Mouse (Mus musculus) forebrain, embryonic 15.5 days (tissue): Measurements from ENCODE around the gene Rgs19. TPM values are rescaled to one million over a fixed set of nuclear protein-coding genes. Genes with fewer than 3 reads are reported as not detected.
A peak's percentile ranks its signal among the peaks of the same experiment; 100 is the strongest.

ENCODE experiments used
- ATAC-seq: fragments of 200-750 bp; cut with Nextera tagmentation; replicated peaks from 2 replicates; pipeline ENCODE4 v1.8.0; 2017; ENCODE audit warnings: mild to moderate bottlenecking, moderate TSS enrichment, moderate library complexity
- H3K27ac ChIP-seq: fragments of 300-500 bp; sonication (generic); replicated peaks from 2 replicates; pipeline ENCODE4 v1.5.1; 2015; ENCODE audit warnings: mild to moderate bottlenecking, inconsistent platforms
- H3K27me3 ChIP-seq: fragments of 300-500 bp; sonication (generic); 2 replicates; pipeline ENCODE4 v1.6.1; 2015; ENCODE audit warnings: inconsistent platforms
- H3K36me3 ChIP-seq: fragments of 300-500 bp; sonication (generic); 2 replicates; pipeline ENCODE4 v1.6.1; 2015; ENCODE audit warnings: mild to moderate bottlenecking, inconsistent platforms
- H3K4me1 ChIP-seq: fragments of 300-500 bp; sonication (generic); 2 replicates; pipeline ENCODE4 v1.6.1; 2015; ENCODE audit warnings: inconsistent platforms
- H3K4me2 ChIP-seq: fragments of 300-500 bp; sonication (generic); replicated peaks from 2 replicates; pipeline ENCODE4 v1.6.1; 2015; ENCODE audit warnings: mild to moderate bottlenecking, inconsistent platforms
- H3K4me3 ChIP-seq: fragments of 300-500 bp; sonication (generic); 2 replicates; pipeline ENCODE4 v1.5.1; 2015; ENCODE audit warnings: mild to moderate bottlenecking, inconsistent platforms
- H3K9ac ChIP-seq: fragments of 300-500 bp; sonication (generic); replicated peaks from 2 replicates; pipeline ENCODE4 v1.6.1; 2015; ENCODE audit warnings: mild to moderate bottlenecking, inconsistent platforms
- H3K9me3 ChIP-seq: fragments of 300-500 bp; sonication (generic); 2 replicates; pipeline ENCODE4 v1.6.1; 2016; ENCODE audit warnings: inconsistent platforms
- WGBS: fragments of 180-500 bp; shearing (Covaris S2); methylation state at CpG from one replicate; pipeline ENCODE4 v1.1.7; 2015; ENCODE audit warnings: mixed read lengths; 5-methylcytosine and 5-hydroxymethylcytosine counted together
- polyA plus RNA-seq: library from polyadenylated mRNA; unstranded; fragments of >200 nt; fragmentation: Nextera tagmentation; extraction: Ambion mirVana; gene quantifications from 2 replicates; pipeline ENCODE4 v1.2.1, GENCODE M21; 2015

The Rgs19 gene
- polyA plus RNA-seq = 49.1 and 49.7 TPM in 2 replicates

DNA sequence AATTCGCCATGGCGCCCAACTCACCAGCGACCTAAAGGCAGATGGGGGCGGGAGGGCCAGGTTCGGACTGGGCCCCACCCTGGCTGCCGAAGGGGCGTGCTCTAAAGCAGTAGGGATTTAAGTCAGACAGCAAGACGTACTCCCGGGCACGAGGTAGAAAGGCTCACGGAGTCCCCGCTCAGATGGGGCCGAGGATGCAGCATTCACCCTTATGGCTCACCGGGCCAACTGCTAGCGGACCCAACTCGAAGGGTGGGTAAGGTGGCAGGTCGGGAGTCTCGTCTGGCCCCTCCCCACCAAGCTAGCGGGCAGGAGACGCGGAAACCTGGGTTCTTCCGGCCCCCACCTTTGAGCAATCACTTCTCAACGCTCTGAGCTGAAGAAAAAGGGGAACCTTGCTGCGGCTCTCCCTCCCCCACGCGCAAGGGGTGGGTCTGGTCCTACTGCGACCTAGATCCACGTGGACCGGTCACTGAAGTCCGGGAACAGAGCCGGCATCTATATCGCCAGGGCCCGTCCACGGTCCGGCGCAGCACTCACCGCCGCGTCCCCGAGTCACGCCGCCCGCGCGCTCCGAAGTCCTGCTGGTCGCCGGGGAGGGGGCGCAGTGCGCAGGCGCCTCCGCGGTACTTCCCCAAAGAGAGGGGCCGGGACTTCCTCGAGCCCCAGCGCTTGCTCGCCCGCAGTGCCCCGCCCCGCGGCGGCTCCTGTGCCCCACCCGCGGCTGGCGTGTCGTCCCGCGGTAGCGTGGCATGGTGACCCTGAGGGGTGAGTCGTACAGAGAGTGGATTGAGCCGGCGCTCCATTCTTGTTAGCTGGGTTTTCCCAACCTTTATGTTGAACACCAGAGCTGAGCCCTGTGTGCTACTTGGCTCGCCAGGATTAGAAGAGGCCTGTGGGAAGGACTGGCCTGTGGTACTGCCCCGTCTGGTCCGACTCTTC, at the start of gene Rgs19:
TSS of gene Rgs19 (minus strand) at position 639 of the 942 bp plus-strand sequence.
- Histone ChIP-seq H3K27ac (peak within 1 kb of the TSS; percentile 25), H3K36me3 (peaks cover 6% of the 10 kb centered on the region; the same call in 1 of the 2 replicates), H3K4me1 (peaks cover 21% of the 10 kb centered on the region), H3K4me3 (peak within 1 kb of the TSS; percentile 67), H3K27me3 (no peaks in the 10 kb centered on the region), H3K4me2 (peak within 1 kb of the TSS; percentile 79), H3K9ac (peak within 1 kb of the TSS; percentile 70), H3K9me3 (no peaks in the 10 kb centered on the region)
- WGBS = under 1% methylated on average over 73 of the region's 75 CpGs
- ATAC-seq = peak; percentile 80

GRCm38 (mm10) chr2:181730051-181730450, 36.3 kb upstream of the Rgs19 start:
- no peak overlapping the region for H3K9ac ChIP-seq
- H3K9me3 ChIP-seq = no peaks in the 10 kb centered on the region
- ATAC-seq = no peak
- H3K36me3 ChIP-seq = no peaks in the 10 kb centered on the region
- no peak overlapping the region for H3K4me3 ChIP-seq
- H3K27ac ChIP-seq = no peak overlapping the region
- H3K4me2 ChIP-seq = no peak overlapping the region
- H3K27me3 ChIP-seq = no peaks in the 10 kb centered on the region
- peaks cover 8% of the 10 kb centered on the region; the same call in 1 of the 2 replicates for H3K4me1 ChIP-seq
- 79% methylated on average over 3 of the region's 3 CpGs for WGBS

GRCm38 (mm10) chr2:181727659-181728262, 34.0 kb upstream of the Rgs19 start:
- 30% methylated on average over 9 of the region's 9 CpGs for WGBS
- H3K4me3 ChIP-seq = no peak overlapping the region
- peak overlapping the region; percentile 23; the same call in 1 of the 2 replicates for H3K27ac ChIP-seq
- no peaks in the 10 kb centered on the region for H3K27me3 ChIP-seq
- no peak overlapping the region for H3K9ac ChIP-seq
- H3K9me3 ChIP-seq = no peaks in the 10 kb centered on the region
- peaks cover 8% of the 10 kb centered on the region; the same call in 1 of the 2 replicates for H3K4me1 ChIP-seq
- ATAC-seq = no peak
- no peak overlapping the region for H3K4me2 ChIP-seq
- no peaks in the 10 kb centered on the region for H3K36me3 ChIP-seq

GRCm38 (mm10) chr2:181722213-181722612, 28.4 kb upstream of the Rgs19 start:
- H3K4me3 ChIP-seq = no peak overlapping the region
- 18% methylated on average over 3 of the region's 3 CpGs for WGBS
- peaks cover 12% of the 10 kb centered on the region for H3K4me1 ChIP-seq
- no peaks in the 10 kb centered on the region for H3K9me3 ChIP-seq
- no peak overlapping the region for H3K27ac ChIP-seq
- H3K36me3 ChIP-seq = peaks cover 16% of the 10 kb centered on the region
- H3K9ac ChIP-seq = no peak overlapping the region
- H3K4me2 ChIP-seq = no peak overlapping the region
- H3K27me3 ChIP-seq = no peaks in the 10 kb centered on the region
- ATAC-seq = peak; percentile 38; the same call in 1 of the 2 replicates

- no peak for ATAC-seq
- Histone ChIP-seq H3K4me3 (no peak overlapping the region), H3K9ac (no peak overlapping the region), H3K9me3 (no peaks in the 10 kb centered on the region), H3K4me2 (no peak overlapping the region), H3K36me3 (peaks cover 16% of the 10 kb centered on the region), H3K27me3 (no peaks in the 10 kb centered on the region), H3K27ac (no peak overlapping the region), H3K4me1 (peaks cover 18% of the 10 kb centered on the region)
Observed at GRCm38 (mm10) chr2:181721200-181721599, 27.4 kb upstream of the Rgs19 start.

GRCm38 (mm10) chr2:181720061-181720460, 26.3 kb upstream of the Rgs19 start:
- Histone ChIP-seq H3K4me3 (no peak overlapping the region), H3K9me3 (no peaks in the 10 kb centered on the region), H3K27me3 (no peaks in the 10 kb centered on the region), H3K4me1 (peaks cover 29% of the 10 kb centered on the region), H3K27ac (no peak overlapping the region), H3K9ac (no peak overlapping the region), H3K36me3 (peaks cover 16% of the 10 kb centered on the region), H3K4me2 (no peak overlapping the region)
- no peak for ATAC-seq
- 37% methylated on average over 3 of the region's 3 CpGs for WGBS

GRCm38 (mm10) chr2:181716991-181717390, 23.2 kb upstream of the Rgs19 start:
- Histone ChIP-seq H3K27me3 (no peaks in the 10 kb centered on the region), H3K27ac (no peak overlapping the region), H3K9ac (no peak overlapping the region), H3K4me2 (peak overlapping the region; percentile 54), H3K36me3 (peaks cover 16% of the 10 kb centered on the region), H3K4me1 (peaks cover 45% of the 10 kb centered on the region), H3K9me3 (no peaks in the 10 kb centered on the region), H3K4me3 (0 out of 2 replicates have a peak overlapping the region, but pooled peaks have one; percentile 3)
- no peak for ATAC-seq
- 62% methylated on average over 3 of the region's 3 CpGs for whole genome bisulfite sequencing

GRCm38 (mm10) chr2:181715382-181715781, 21.6 kb upstream of the Rgs19 start:
- peak; percentile 20 for ATAC-seq
- H3K27me3 ChIP-seq = no peaks in the 10 kb centered on the region
- WGBS = 47% methylated on average over 3 of the region's 3 CpGs

GRCm38 (mm10) chr2:181714903-181715326, 21.1 kb upstream of the Rgs19 start, which contains the start of gene Oprl1:
Gene Oprl1, plus strand, starts transcription at chr2:181715016.
- H3K36me3 ChIP-seq = peaks cover 14% of the 10 kb centered on the region
- no peaks in the 10 kb centered on the region for H3K27me3 ChIP-seq
- H3K27ac ChIP-seq = peak within 1 kb of the TSS; percentile 87
- no peaks in the 10 kb centered on the region for H3K9me3 ChIP-seq
- peak within 1 kb of the TSS; percentile 54 for H3K4me2 ChIP-seq
- peak within 1 kb of the TSS; percentile 65 for H3K9ac ChIP-seq
- peaks cover 42% of the 10 kb centered on the region for H3K4me1 ChIP-seq
- peak; percentile 85 for ATAC-seq
- 0% methylated on average over 7 of the region's 7 CpGs for WGBS
- peak within 1 kb of the TSS; percentile 50 for H3K4me3 ChIP-seq

More at GRCm38 (mm10) chr2:181715382-181715781, 21.6 kb upstream of the Rgs19 start:
- peaks cover 16% of the 10 kb centered on the region for H3K36me3 ChIP-seq
- peak overlapping the region; percentile 54 for H3K4me2 ChIP-seq
- H3K4me1 ChIP-seq = peaks cover 42% of the 10 kb centered on the region
- peak overlapping the region; percentile 87 for H3K27ac ChIP-seq
- no peaks in the 10 kb centered on the region for H3K9me3 ChIP-seq
- peak overlapping the region; percentile 65 for H3K9ac ChIP-seq
- peak overlapping the region; percentile 50 for H3K4me3 ChIP-seq

DNA sequence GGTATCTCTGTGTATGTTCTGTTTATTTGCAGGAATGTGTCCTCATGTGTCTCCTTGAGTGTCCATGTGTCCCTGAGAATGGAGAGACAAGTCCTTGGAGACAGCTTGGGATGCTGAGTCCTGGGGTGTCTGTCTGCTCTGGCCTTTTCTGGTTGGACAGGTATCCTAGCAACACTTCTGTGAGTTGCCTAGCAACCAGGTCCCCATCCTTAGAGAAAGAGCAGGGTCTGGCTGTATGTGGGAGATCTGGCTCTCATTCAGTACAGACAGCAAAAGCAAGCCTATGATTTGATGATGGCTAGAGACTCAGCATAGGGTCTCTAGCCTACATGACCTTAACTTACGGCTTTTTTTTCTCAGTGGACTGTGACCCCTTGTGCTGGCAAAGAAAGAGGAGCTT, 20.0 kb upstream of the Rgs19 start:
- Histone ChIP-seq H3K4me1 (peaks cover 42% of the 10 kb centered on the region), H3K27me3 (no peaks in the 10 kb centered on the region), H3K36me3 (peaks cover 4% of the 10 kb centered on the region; the same call in 1 of the 2 replicates), H3K27ac (peak overlapping the region; percentile 87), H3K4me2 (no peak overlapping the region), H3K4me3 (no peak overlapping the region), H3K9ac (no peak overlapping the region), H3K9me3 (no peaks in the 10 kb centered on the region)
- WGBS = 80% methylated on average over 1 of the region's 1 CpGs
- ATAC-seq = peak; percentile 67

DNA sequence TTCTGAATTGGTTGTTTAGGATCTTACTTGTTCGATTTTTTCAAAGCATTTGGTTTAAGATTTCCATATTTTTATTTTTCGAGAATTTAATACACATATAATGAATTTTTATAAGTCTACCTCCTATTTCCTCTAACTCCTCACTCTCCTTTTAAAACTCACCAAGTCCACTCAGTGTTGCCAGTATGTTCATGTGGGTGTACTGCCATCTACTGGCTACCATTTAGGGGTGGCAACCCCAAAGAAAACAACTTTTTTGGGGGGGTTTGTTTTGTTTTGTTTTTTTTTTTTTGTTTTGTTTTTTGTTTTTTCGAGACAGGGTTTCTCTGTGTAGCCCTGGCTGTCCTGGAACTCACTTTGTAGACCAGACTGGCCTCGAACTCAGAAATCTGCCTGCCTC, 12.9 kb upstream of the Rgs19 start:
- WGBS = 44% methylated on average over 4 of the region's 4 CpGs
- Histone ChIP-seq H3K4me2 (no peak overlapping the region), H3K4me1 (no peaks in the 10 kb centered on the region), H3K9me3 (no peaks in the 10 kb centered on the region), H3K4me3 (no peak overlapping the region), H3K9ac (no peak overlapping the region), H3K36me3 (no peaks in the 10 kb centered on the region), H3K27ac (no peak overlapping the region), H3K27me3 (no peaks in the 10 kb centered on the region)
- ATAC-seq = no peak

- no peaks in the 10 kb centered on the region for H3K36me3 ChIP-seq
- H3K4me2 ChIP-seq = no peak within 1 kb of the TSS
- H3K4me1 ChIP-seq = peaks cover 7% of the 10 kb centered on the region
- H3K9ac ChIP-seq = no peak within 1 kb of the TSS
- H3K27me3 ChIP-seq = no peaks in the 10 kb centered on the region
- H3K27ac ChIP-seq = no peak within 1 kb of the TSS
- H3K4me3 ChIP-seq = no peak within 1 kb of the TSS
- ATAC-seq = no peak
- no peaks in the 10 kb centered on the region for H3K9me3 ChIP-seq
- 37% methylated on average over 5 of the region's 5 CpGs for WGBS
Observed at GRCm38 (mm10) chr2:181698241-181698640, 4.5 kb upstream of the Rgs19 start, which contains the start of gene Lkaaear1. Gene Lkaaear1, minus strand, starts transcription at chr2:181698442.
